ENCODE assay signal across 8 mouse cellular contexts in genomic region chr6:31563235-31564181, GRCm38 (mm10). TPM values are rescaled to one million over a fixed set of nuclear protein-coding genes. Genes with fewer than 3 reads are reported as not detected.
DNase-seq lines count a peak whose midpoint lies in the region; ATAC-seq lines count a peak whose summit lies in the region.

TSS of gene Podxl (minus strand) at chr6:31563981.

- peak within 1 kb of the TSS; percentile 88 for H3K9ac ChIP-seq in forebrain, embryonic 15.5 days (replicated peaks)
- peak within 1 kb of the TSS; percentile 81 for H3K9ac ChIP-seq in lung, embryonic 16.5 days (ENCODE audit: low read length)

- DNase-seq in CD8-positive naive resting alpha-beta T cell, adult 2 months (ENCODE audit: low read depth in 2 of 2, low spot score in 2 of 2), result peak; percentile 10 to 23
- DNase-seq in heart, postnatal 4 days, result peak; percentile 87
- peak in 1 of 2 experiments; percentile 41 for DNase-seq in layer of hippocampus, adult 8-10 months (ENCODE audit: low spot score in 2 of 2)
- DNase-seq in ovary, postnatal 14 days (ENCODE audit: low spot score), result peak; percentile 62
- peak; percentile 53 for DNase-seq in thymus, postnatal 0 days (ENCODE audit: low spot score)

- H3K9me3 ChIP-seq in forebrain, embryonic 15.5 days, result no peaks in the 10 kb centered on the region
- no peaks in the 10 kb centered on the region for H3K9me3 ChIP-seq in lung, embryonic 16.5 days (ENCODE audit: control insufficient read depth, low read length)

- H3K27ac ChIP-seq in brown adipose tissue, adult 24 weeks (replicated peaks; ENCODE audit: low read depth, low read length), result peak within 1 kb of the TSS; percentile 63
- H3K27ac ChIP-seq in forebrain, embryonic 15.5 days (replicated peaks), result peak within 1 kb of the TSS; percentile 72
- H3K27ac ChIP-seq in lung, embryonic 16.5 days (ENCODE audit: low read length), result peak within 1 kb of the TSS; percentile 69

- peak; percentile 85 for ATAC-seq in forebrain, embryonic 15.5 days (replicated peaks)
- ATAC-seq in lung, embryonic 16.5 days (ENCODE audit: low read depth), result peak; percentile 93

- H3K27me3 ChIP-seq in forebrain, embryonic 15.5 days, result no peaks in the 10 kb centered on the region
- peaks cover 20% of the 10 kb centered on the region for H3K27me3 ChIP-seq in lung, embryonic 16.5 days (ENCODE audit: control insufficient read depth, insufficient read depth, low read depth, low read length)

- peaks cover 10% of the 10 kb centered on the region; the same call in 1 of the 2 replicates for H3K4me1 ChIP-seq in brown adipose tissue, adult 24 weeks (ENCODE audit: control insufficient read depth, insufficient read depth, insufficient read length, low read length)
- H3K4me1 ChIP-seq in forebrain, embryonic 15.5 days, result peaks cover 42% of the 10 kb centered on the region
- H3K4me1 ChIP-seq in lung, embryonic 16.5 days (replicated peaks; ENCODE audit: control insufficient read depth, insufficient read depth, low read length), result peaks cover 21% of the 10 kb centered on the region

- peak within 1 kb of the TSS; percentile 66 for H3K4me3 ChIP-seq in brown adipose tissue, adult 24 weeks (ENCODE audit: insufficient read depth, low read depth, low read length)
- H3K4me3 ChIP-seq in forebrain, embryonic 15.5 days, result peak within 1 kb of the TSS; percentile 90
- H3K4me3 ChIP-seq in lung, embryonic 16.5 days (ENCODE audit: low read length), result peak within 1 kb of the TSS; percentile 73

- under 1% methylated on average over 75 of the region's 91 CpGs for WGBS in forebrain, embryonic 15.5 days
- WGBS in lung, embryonic 16.5 days, result under 1% methylated on average over 73 of the region's 91 CpGs

- no peaks in the 10 kb centered on the region for H3K36me3 ChIP-seq in forebrain, embryonic 15.5 days
- H3K36me3 ChIP-seq in lung, embryonic 16.5 days (ENCODE audit: control insufficient read depth, insufficient read depth, low read length), result no peaks in the 10 kb centered on the region

- peak within 1 kb of the TSS; percentile 99 for H3K4me2 ChIP-seq in forebrain, embryonic 15.5 days (replicated peaks)
- peak within 1 kb of the TSS; percentile 82 for H3K4me2 ChIP-seq in lung, embryonic 16.5 days (ENCODE audit: low read depth, low read length)

RNA-seq across cellular contexts. Expression of gene Podxl, which starts in this region (rescaled TPM):
- 13.0 and 18.7 TPM in 2 replicates for polyA plus RNA-seq in brown adipose tissue, adult 24 weeks (2012; ENCODE audit: insufficient read depth, insufficient read length, missing spikeins)
- polyA plus RNA-seq in forebrain, embryonic 15.5 days (2015; fragmentation: Nextera tagmentation; extraction: Ambion mirVana), result 11.5 and 12.7 TPM in 2 replicates
- total RNA-seq in heart, postnatal 4 days (2021), result 10 to 100 TPM; 68.6 to 78.1 TPM
- total RNA-seq in layer of hippocampus, adult 8-10 months (2022), result 10 to 100 TPM; 17.8 to 20.8 (median 18.8) TPM
- polyA plus RNA-seq in lung, embryonic 16.5 days (2015; fragmentation: Nextera tagmentation; extraction: Ambion mirVana), result 35.0 and 37.4 TPM in 2 replicates
- 1.5 and 1.6 TPM in 2 replicates for polyA plus RNA-seq in thymus, postnatal 0 days (2015; fragmentation: Nextera tagmentation; extraction: Ambion mirVana)
